Mouse (Mus musculus) heart, embryonic 14.5 days (tissue): ENCODE results near the gene Fam222a. TPM values are rescaled to one million over a fixed set of nuclear protein-coding genes. Genes with fewer than 3 reads are reported as not detected.

Experiments used
- ATAC-seq: fragments of 200-750 bp; cut with Nextera tagmentation; 2 replicates; pipeline ENCODE4 v1.8.0; 2017; ENCODE audit warnings: low read depth, moderate TSS enrichment; ENCODE audit not compliant: insufficient number of reproducible peaks, insufficient read depth, low FRiP score
- H3K27ac ChIP-seq, 2 experiments: fragments of 200-500 bp in 1 of 2; fragments of 300-500 bp in 1 of 2; sonication (generic) in 1 of 2; replicated peaks in 1 of 2; 2 replicates each; pipeline ENCODE4 v1.5.1; 2012 to 2014; ENCODE audit warnings: low read depth in 2 of 2, low read length in 2 of 2, control low read depth in 1 of 2, mild to moderate bottlenecking in 1 of 2, mixed read lengths in 1 of 2; ENCODE audit not compliant: control insufficient read depth in 1 of 2, insufficient read depth in 1 of 2
- H3K27me3 ChIP-seq: fragments of 300-500 bp; sonication (generic); 2 replicates; pipeline ENCODE4 v1.6.1; 2014; ENCODE audit warnings: mild to moderate bottlenecking, low read length, control low read depth; ENCODE audit not compliant: control insufficient read depth, insufficient read depth
- H3K36me3 ChIP-seq: fragments of 300-500 bp; sonication (generic); 2 replicates; pipeline ENCODE4 v1.6.1; 2014; ENCODE audit warnings: mild to moderate bottlenecking, control low read depth, low read length, mixed read lengths; ENCODE audit not compliant: control insufficient read depth, insufficient read depth
- H3K4me1 ChIP-seq, 2 experiments: fragments of 200-500 bp in 1 of 2; fragments of 300-500 bp in 1 of 2; sonication (generic) in 1 of 2; 2 replicates each; pipeline ENCODE4 v1.6.1; 2012 to 2014; ENCODE audit warnings: low read length in 2 of 2, control low read depth in 1 of 2, mixed read lengths in 1 of 2; ENCODE audit not compliant: control insufficient read depth in 2 of 2, insufficient read depth in 2 of 2
- H3K4me2 ChIP-seq: fragments of 300-500 bp; sonication (generic); 2 replicates; pipeline ENCODE4 v1.6.1; 2014; ENCODE audit warnings: mild to moderate bottlenecking, low read length
- H3K4me3 ChIP-seq, 2 experiments: fragments of 200-500 bp in 1 of 2; fragments of 300-500 bp in 1 of 2; sonication (generic) in 1 of 2; 2 replicates each; pipeline ENCODE4 v1.5.1; 2012 to 2014; ENCODE audit warnings: low read length in 2 of 2, mild to moderate bottlenecking in 2 of 2, control low read depth in 1 of 2, low read depth in 1 of 2, moderate library complexity in 1 of 2; ENCODE audit not compliant: control insufficient read depth in 1 of 2, insufficient read depth in 1 of 2
- H3K9ac ChIP-seq: fragments of 300-500 bp; sonication (generic); 2 replicates; pipeline ENCODE4 v1.6.1; 2014; ENCODE audit warnings: mild to moderate bottlenecking, low read length
- H3K9me3 ChIP-seq: fragments of 300-500 bp; sonication (generic); 2 replicates; pipeline ENCODE4 v1.6.1; 2016; ENCODE audit warnings: low read length, control low read depth; ENCODE audit not compliant: control insufficient read depth
- WGBS: fragments of 180-500 bp; shearing (Covaris S2); extraction: QIAGEN DNeasy Blood & Tissue Kit; methylation state at CpG from one replicate; pipeline ENCODE4 v1.1.7; 2014; 5-methylcytosine and 5-hydroxymethylcytosine counted together
- polyA plus RNA-seq: library from polyadenylated mRNA; unstranded; fragments of >200 nt; fragmentation: Nextera tagmentation; extraction: Ambion mirVana; gene quantifications from 2 replicates; pipeline ENCODE4 v1.2.1, GENCODE M21; 2014

Fam222a gene
- polyA plus RNA-seq, 1 experiment from 2014 or later, result 0.96 TPM

- no peak overlapping the region for H3K27ac ChIP-seq
- H3K4me1 ChIP-seq, result no peaks in the 10 kb centered on the region
- no peaks in the 10 kb centered on the region for H3K36me3 ChIP-seq
- H3K4me2 ChIP-seq, result no peak overlapping the region
- no peak overlapping the region for H3K9ac ChIP-seq
- WGBS, result 71% methylated on average over 14 of the region's 14 CpGs
- H3K27me3 ChIP-seq, result peaks cover 16% of the 10 kb centered on the region; the same call in 1 of the 2 replicates
- H3K4me3 ChIP-seq, result no peak overlapping the region
- no peak for ATAC-seq
- H3K9me3 ChIP-seq, result no peaks in the 10 kb centered on the region
These were observed 16.7 kb downstream of the Fam222a start for GRCm38 (mm10) chr5:114584293-114585104.

- peaks cover 16% of the 10 kb centered on the region; the same call in 1 of the 2 replicates for H3K27me3 ChIP-seq
- no peak overlapping the region for H3K9ac ChIP-seq
- ATAC-seq, result no peak
- H3K4me3 ChIP-seq, result no peak overlapping the region
- no peak overlapping the region for H3K4me2 ChIP-seq
- peaks cover 3 to 5% of the 10 kb centered on the region in 2 experiments; a peak in 2 of 4 replicates for H3K4me1 ChIP-seq
- no peak overlapping the region for H3K27ac ChIP-seq
- 17% methylated on average over 5 of the region's 5 CpGs for WGBS
- no peaks in the 10 kb centered on the region for H3K36me3 ChIP-seq
- H3K9me3 ChIP-seq, result no peaks in the 10 kb centered on the region
These were observed 17.9 kb downstream of the Fam222a start for GRCm38 (mm10) chr5:114585682-114586081.

- no peaks in the 10 kb centered on the region for H3K9me3 ChIP-seq
- peaks cover 11 to 15% of the 10 kb centered on the region in 2 experiments for H3K4me1 ChIP-seq
- ATAC-seq, result no peak
- H3K4me3 ChIP-seq, result no peak overlapping the region
- H3K36me3 ChIP-seq, result no peaks in the 10 kb centered on the region
- peaks cover 20% of the 10 kb centered on the region for H3K27me3 ChIP-seq
- whole genome bisulfite sequencing, result 28% methylated on average over 9 of the region's 9 CpGs
- no peak overlapping the region for H3K27ac ChIP-seq
- no peak overlapping the region for H3K4me2 ChIP-seq
- H3K9ac ChIP-seq, result no peak overlapping the region
These were observed 20.1 kb downstream of the Fam222a start for GRCm38 (mm10) chr5:114587908-114588307.

GRCm38 (mm10) chr5:114588416-114588815 is 20.6 kb downstream of the Fam222a start:
- 44% methylated on average over 10 of the region's 10 CpGs for WGBS
- Histone ChIP-seq H3K9ac (no peak overlapping the region), H3K27ac (no peak overlapping the region), H3K27me3 (peaks cover 20% of the 10 kb centered on the region), H3K4me3 (no peak overlapping the region), H3K4me2 (no peak overlapping the region), H3K9me3 (no peaks in the 10 kb centered on the region), H3K4me1 (peaks cover 14 to 15% of the 10 kb centered on the region in 2 experiments), H3K36me3 (no peaks in the 10 kb centered on the region)
- ATAC-seq, result no peak

- no peaks in the 10 kb centered on the region for H3K9me3 ChIP-seq
- H3K4me2 ChIP-seq, result no peak overlapping the region
- no peak overlapping the region for H3K27ac ChIP-seq
- no peaks in the 10 kb centered on the region for H3K36me3 ChIP-seq
- no peak overlapping the region for H3K9ac ChIP-seq
- H3K4me3 ChIP-seq, result no peak overlapping the region
- H3K27me3 ChIP-seq, result peaks cover 20% of the 10 kb centered on the region
- WGBS, result 62% methylated on average over 6 of the region's 6 CpGs
- peaks cover 17 to 18% of the 10 kb centered on the region in 2 experiments for H3K4me1 ChIP-seq
- ATAC-seq, result no peak
These were observed 21.2 kb downstream of the Fam222a start for GRCm38 (mm10) chr5:114589026-114589425.

- 38% methylated on average over 2 of the region's 2 CpGs for WGBS
- H3K27ac ChIP-seq, result no peak overlapping the region
- peaks cover 21 to 22% of the 10 kb centered on the region in 2 experiments for H3K4me1 ChIP-seq
- no peak overlapping the region for H3K9ac ChIP-seq
- H3K27me3 ChIP-seq, result peaks cover 20% of the 10 kb centered on the region
- ATAC-seq, result no peak
- no peak overlapping the region for H3K4me3 ChIP-seq
- no peaks in the 10 kb centered on the region for H3K9me3 ChIP-seq
- H3K4me2 ChIP-seq, result no peak overlapping the region
- no peaks in the 10 kb centered on the region for H3K36me3 ChIP-seq
These were observed 21.6 kb downstream of the Fam222a start for GRCm38 (mm10) chr5:114589454-114589853.

- no peak overlapping the region for H3K4me2 ChIP-seq
- no peaks in the 10 kb centered on the region for H3K9me3 ChIP-seq
- 60% methylated on average over 17 of the region's 17 CpGs for WGBS
- H3K27me3 ChIP-seq, result peaks cover 15% of the 10 kb centered on the region
- H3K4me1 ChIP-seq, result peaks cover 29 to 30% of the 10 kb centered on the region in 2 experiments
- 0 out of 4 replicates have a peak overlapping the region, but pooled peaks of 1 of the 2 experiments have one; percentile 31 for H3K27ac ChIP-seq
- ATAC-seq, result no peak
- H3K4me3 ChIP-seq, result no peak overlapping the region
- H3K9ac ChIP-seq, result no peak overlapping the region
- H3K36me3 ChIP-seq, result no peaks in the 10 kb centered on the region
These were observed 22.5 kb downstream of the Fam222a start for GRCm38 (mm10) chr5:114590043-114590913.
